Mouse (Mus musculus): ENCODE data around the gene Anks1. TPM values are rescaled to one million over a fixed set of nuclear protein-coding genes. Genes with fewer than 3 reads are reported as not detected.
A peak's percentile ranks its signal among the peaks of the same experiment; 100 is the strongest.

Gene Anks1
- polyA plus RNA-seq, 1 experiment from 2014 or later, result 16.9 TPM

GRCm38 (mm10) chr17:28010925-28011324 lies 101.8 kb downstream of the Anks1 start:
- DNase-seq (ENCODE audit: low spot score), result no peak
- 100% methylated on average over 2 of the region's 2 CpGs for WGBS
- no peak for ATAC-seq (replicated peaks; ENCODE audit: low FRiP score, low TSS enrichment, low read depth)
- H3K9me3 ChIP-seq (ENCODE audit: control insufficient read depth, low read length), result no peaks in the 10 kb centered on the region
- H3K36me3 ChIP-seq (ENCODE audit: control insufficient read depth, insufficient read depth, low read length), result no peaks in the 10 kb centered on the region
- no peak overlapping the region for H3K4me2 ChIP-seq (ENCODE audit: low read length)
- no peak overlapping the region for H3K4me3 ChIP-seq (ENCODE audit: low read depth, low read length)
- H3K4me1 ChIP-seq (replicated peaks; ENCODE audit: control insufficient read depth, insufficient read depth, low read length), result peaks cover 72% of the 10 kb centered on the region
- no peak overlapping the region for H3K27ac ChIP-seq (ENCODE audit: low read depth)
- H3K27me3 ChIP-seq (replicated peaks; ENCODE audit: control insufficient read depth, insufficient read depth, low read length), result no peaks in the 10 kb centered on the region
- no peak overlapping the region for H3K9ac ChIP-seq (ENCODE audit: low read length)

- Histone ChIP-seq H3K36me3 (ENCODE audit: control insufficient read depth, insufficient read depth, low read length) (no peaks in the 10 kb centered on the region), H3K27ac (ENCODE audit: low read depth) (peak overlapping the region; percentile 71; the same call in 1 of the 2 replicates), H3K27me3 (replicated peaks; ENCODE audit: control insufficient read depth, insufficient read depth, low read length) (no peaks in the 10 kb centered on the region), H3K9me3 (ENCODE audit: control insufficient read depth, low read length) (no peaks in the 10 kb centered on the region), H3K4me1 (replicated peaks; ENCODE audit: control insufficient read depth, insufficient read depth, low read length) (peaks cover 60% of the 10 kb centered on the region), H3K4me2 (ENCODE audit: low read length) (peak overlapping the region; percentile 20), H3K9ac (ENCODE audit: low read length) (no peak overlapping the region), H3K4me3 (ENCODE audit: low read depth, low read length) (no peak overlapping the region)
- DNase-seq (ENCODE audit: low spot score) (no peak), ATAC-seq (replicated peaks; ENCODE audit: low FRiP score, low TSS enrichment, low read depth) (no peak)
- 59% methylated on average over 6 of the region's 6 CpGs for WGBS
Observed at GRCm38 (mm10) chr17:28012851-28013250, 103.7 kb downstream of the Anks1 start.

- 19% methylated on average over 12 of the region's 12 CpGs for WGBS
- H3K9ac ChIP-seq (ENCODE audit: low read length), result 0 out of 2 replicates have a peak overlapping the region, but pooled peaks have one; percentile 2
Observed at GRCm38 (mm10) chr17:28013259-28013875, 104.3 kb downstream of the Anks1 start.

GRCm38 (mm10) chr17:28014449-28014848 lies 105.3 kb downstream of the Anks1 start:
- Histone ChIP-seq H3K27ac (ENCODE audit: low read depth) (peak overlapping the region; percentile 71), H3K4me1 (replicated peaks; ENCODE audit: control insufficient read depth, insufficient read depth, low read length) (peaks cover 56% of the 10 kb centered on the region), H3K4me3 (ENCODE audit: low read depth, low read length) (no peak overlapping the region), H3K27me3 (replicated peaks; ENCODE audit: control insufficient read depth, insufficient read depth, low read length) (no peaks in the 10 kb centered on the region), H3K4me2 (ENCODE audit: low read length) (no peak overlapping the region), H3K36me3 (ENCODE audit: control insufficient read depth, insufficient read depth, low read length) (no peaks in the 10 kb centered on the region), H3K9me3 (ENCODE audit: control insufficient read depth, low read length) (no peaks in the 10 kb centered on the region), H3K9ac (ENCODE audit: low read length) (no peak overlapping the region)
- DNase-seq (ENCODE audit: low spot score) (no peak), ATAC-seq (replicated peaks; ENCODE audit: low FRiP score, low TSS enrichment, low read depth) (no peak)
- WGBS, result 50% methylated on average over 4 of the region's 4 CpGs

More at GRCm38 (mm10) chr17:28013259-28013875, 104.3 kb downstream of the Anks1 start:
- DNase-seq (ENCODE audit: low spot score) (peak; percentile 76), ATAC-seq (replicated peaks; ENCODE audit: low FRiP score, low TSS enrichment, low read depth) (peak; percentile 93)
- H3K27ac ChIP-seq (ENCODE audit: low read depth), result peak overlapping the region; percentile 71
- H3K4me1 ChIP-seq (replicated peaks; ENCODE audit: control insufficient read depth, insufficient read depth, low read length), result peaks cover 60% of the 10 kb centered on the region
- peak overlapping the region; percentile 20 for H3K4me2 ChIP-seq (ENCODE audit: low read length)
- H3K36me3 ChIP-seq (ENCODE audit: control insufficient read depth, insufficient read depth, low read length), result no peaks in the 10 kb centered on the region
- H3K4me3 ChIP-seq (ENCODE audit: low read depth, low read length), result no peak overlapping the region
- no peaks in the 10 kb centered on the region for H3K9me3 ChIP-seq (ENCODE audit: control insufficient read depth, low read length)
- no peaks in the 10 kb centered on the region for H3K27me3 ChIP-seq (replicated peaks; ENCODE audit: control insufficient read depth, insufficient read depth, low read length)

- peak overlapping the region; percentile 71 for H3K27ac ChIP-seq (ENCODE audit: low read depth)
- H3K9ac ChIP-seq (ENCODE audit: low read length), result no peak overlapping the region
- no peaks in the 10 kb centered on the region for H3K9me3 ChIP-seq (ENCODE audit: control insufficient read depth, low read length)
- H3K36me3 ChIP-seq (ENCODE audit: control insufficient read depth, insufficient read depth, low read length), result no peaks in the 10 kb centered on the region
- H3K4me3 ChIP-seq (ENCODE audit: low read depth, low read length), result no peak overlapping the region
- H3K27me3 ChIP-seq (replicated peaks; ENCODE audit: control insufficient read depth, insufficient read depth, low read length), result no peaks in the 10 kb centered on the region
- ATAC-seq (replicated peaks; ENCODE audit: low FRiP score, low TSS enrichment, low read depth), result no peak
- H3K4me1 ChIP-seq (replicated peaks; ENCODE audit: control insufficient read depth, insufficient read depth, low read length), result peaks cover 55% of the 10 kb centered on the region
- WGBS, result 71% methylated on average over 17 of the region's 17 CpGs
- DNase-seq (ENCODE audit: low spot score), result no peak
- H3K4me2 ChIP-seq (ENCODE audit: low read length), result no peak overlapping the region
Observed at GRCm38 (mm10) chr17:28015068-28015730, 106.1 kb downstream of the Anks1 start.

GRCm38 (mm10) chr17:28016056-28016797 lies 107.1 kb downstream of the Anks1 start:
- 76% methylated on average over 8 of the region's 8 CpGs for WGBS
- Histone ChIP-seq H3K4me3 (ENCODE audit: low read depth, low read length) (no peak overlapping the region), H3K4me1 (replicated peaks; ENCODE audit: control insufficient read depth, insufficient read depth, low read length) (peaks cover 55% of the 10 kb centered on the region), H3K27me3 (replicated peaks; ENCODE audit: control insufficient read depth, insufficient read depth, low read length) (no peaks in the 10 kb centered on the region), H3K4me2 (ENCODE audit: low read length) (no peak overlapping the region), H3K27ac (ENCODE audit: low read depth) (peak overlapping the region; percentile 36; the same call in 1 of the 2 replicates), H3K36me3 (ENCODE audit: control insufficient read depth, insufficient read depth, low read length) (no peaks in the 10 kb centered on the region), H3K9ac (ENCODE audit: low read length) (no peak overlapping the region), H3K9me3 (ENCODE audit: control insufficient read depth, low read length) (no peaks in the 10 kb centered on the region)
- ATAC-seq (replicated peaks; ENCODE audit: low FRiP score, low TSS enrichment, low read depth), result no peak
- no peak for DNase-seq (ENCODE audit: low spot score)

GRCm38 (mm10) chr17:28018344-28018743 lies 109.2 kb downstream of the Anks1 start:
- H3K4me1 ChIP-seq (replicated peaks; ENCODE audit: control insufficient read depth, insufficient read depth, low read length), result peaks cover 55% of the 10 kb centered on the region

GRCm38 (mm10) chr17:28018776-28019175 lies 109.7 kb downstream of the Anks1 start:
- no peak overlapping the region for H3K4me2 ChIP-seq (ENCODE audit: low read length)
- DNase-seq (ENCODE audit: low spot score), result no peak
- peaks cover 51% of the 10 kb centered on the region for H3K4me1 ChIP-seq (replicated peaks; ENCODE audit: control insufficient read depth, insufficient read depth, low read length)
- no peaks in the 10 kb centered on the region for H3K27me3 ChIP-seq (replicated peaks; ENCODE audit: control insufficient read depth, insufficient read depth, low read length)
- no peak overlapping the region for H3K27ac ChIP-seq (ENCODE audit: low read depth)
- H3K36me3 ChIP-seq (ENCODE audit: control insufficient read depth, insufficient read depth, low read length), result no peaks in the 10 kb centered on the region
- H3K9ac ChIP-seq (ENCODE audit: low read length), result no peak overlapping the region
- 51% methylated on average over 11 of the region's 11 CpGs for WGBS
- no peak for ATAC-seq (replicated peaks; ENCODE audit: low FRiP score, low TSS enrichment, low read depth)
- no peaks in the 10 kb centered on the region for H3K9me3 ChIP-seq (ENCODE audit: control insufficient read depth, low read length)
- H3K4me3 ChIP-seq (ENCODE audit: low read depth, low read length), result no peak overlapping the region

More at GRCm38 (mm10) chr17:28018344-28018743, 109.2 kb downstream of the Anks1 start:
- DNase-seq (ENCODE audit: low spot score) (no peak), ATAC-seq (replicated peaks; ENCODE audit: low FRiP score, low TSS enrichment, low read depth) (no peak)
- Histone ChIP-seq H3K27ac (ENCODE audit: low read depth) (no peak overlapping the region), H3K36me3 (ENCODE audit: control insufficient read depth, insufficient read depth, low read length) (no peaks in the 10 kb centered on the region), H3K27me3 (replicated peaks; ENCODE audit: control insufficient read depth, insufficient read depth, low read length) (no peaks in the 10 kb centered on the region), H3K9ac (ENCODE audit: low read length) (no peak overlapping the region), H3K4me3 (ENCODE audit: low read depth, low read length) (no peak overlapping the region), H3K4me2 (ENCODE audit: low read length) (no peak overlapping the region), H3K9me3 (ENCODE audit: control insufficient read depth, low read length) (no peaks in the 10 kb centered on the region)
- WGBS, result 57% methylated on average over 6 of the region's 6 CpGs
